ENCODE assay signal across 8 mouse cellular contexts in genomic region chr17:29492269-29493191, GRCm38 (mm10). TPM values are rescaled to one million over a fixed set of nuclear protein-coding genes. Genes with fewer than 3 reads are reported as not detected.
DNase-seq lines count a peak whose midpoint lies in the region; ATAC-seq and TF ChIP-seq lines count a peak whose summit lies in the region.

No protein-coding gene starts in this region.

- peak overlapping the region; percentile 85 for H3K9ac ChIP-seq in limb, embryonic 14.5 days (ENCODE audit: low read depth, low read length, severe bottlenecking)
- H3K9ac ChIP-seq in midbrain, embryonic 15.5 days, result peak overlapping the region; percentile 84

- no peak for TF ChIP-seq POLR2A in limb, embryonic 14.5 days (IDR thresholded peaks at IDR 0.05; ENCODE audit: borderline replicate concordance, extremely low read depth, insufficient read depth, insufficient read length)

- H3K4me3 ChIP-seq in limb, embryonic 14.5 days (replicated peaks; ENCODE audit: low read length), result peak overlapping the region; percentile 95
- peak overlapping the region; percentile 95 for H3K4me3 ChIP-seq in midbrain, embryonic 15.5 days

- no peaks in the 10 kb centered on the region for H3K27me3 ChIP-seq in limb, embryonic 14.5 days (ENCODE audit: control insufficient read depth, insufficient read depth, low read length)
- no peaks in the 10 kb centered on the region for H3K27me3 ChIP-seq in midbrain, embryonic 15.5 days (replicated peaks)

- WGBS in limb, embryonic 14.5 days, result 2% methylated on average over 22 of the region's 22 CpGs
- 2% methylated on average over 22 of the region's 22 CpGs for WGBS in midbrain, embryonic 15.5 days

- H3K27ac ChIP-seq in limb, embryonic 14.5 days (replicated peaks; ENCODE audit: low read depth, low read length), result peak overlapping the region; percentile 48; the same call in 1 of the 2 replicates
- H3K27ac ChIP-seq in midbrain, embryonic 15.5 days, result peak overlapping the region; percentile 94

- no peaks in the 10 kb centered on the region for H3K9me3 ChIP-seq in limb, embryonic 14.5 days (ENCODE audit: control insufficient read depth, low read length)
- H3K9me3 ChIP-seq in midbrain, embryonic 15.5 days, result no peaks in the 10 kb centered on the region

- ATAC-seq in limb, embryonic 14.5 days (ENCODE audit: low FRiP score, low read depth), result no peak
- no peak for ATAC-seq in midbrain, embryonic 15.5 days (replicated peaks)

- H3K36me3 ChIP-seq in limb, embryonic 14.5 days (ENCODE audit: control insufficient read depth, insufficient read depth, low read length), result peaks cover 18% of the 10 kb centered on the region
- H3K36me3 ChIP-seq in midbrain, embryonic 15.5 days (replicated peaks), result peaks cover 7% of the 10 kb centered on the region; the same call in 1 of the 2 replicates

- peak overlapping the region; percentile 90 for H3K4me2 ChIP-seq in limb, embryonic 14.5 days (replicated peaks; ENCODE audit: low read depth, low read length, severe bottlenecking)
- peak overlapping the region; percentile 89 for H3K4me2 ChIP-seq in midbrain, embryonic 15.5 days

- H3K4me1 ChIP-seq in limb, embryonic 14.5 days (ENCODE audit: control insufficient read depth, insufficient read depth, low read length), result peaks cover 11% of the 10 kb centered on the region
- peaks cover 27% of the 10 kb centered on the region for H3K4me1 ChIP-seq in midbrain, embryonic 15.5 days

- peak; percentile 46 for DNase-seq in layer of hippocampus, adult 11-12 months (ENCODE audit: low spot score)
- DNase-seq in layer of hippocampus, adult 9-10 months (ENCODE audit: low spot score), result no peak
- peak; percentile 62 for DNase-seq in embryo, embryonic 11.5 days (ENCODE audit: low read depth, low spot score)
- DNase-seq in heart, adult 18-20 months, result peak; percentile 85 to 86
- DNase-seq in kidney, adult 11 months, result peak; percentile 76
- peak; percentile 66 for DNase-seq in limb, embryonic 14.5 days (ENCODE audit: low spot score)
- DNase-seq in spleen, postnatal 14 days (ENCODE audit: low spot score in 2 of 2), result peak; percentile 44 to 65

RNA-seq across cellular contexts. Expression of gene Pim1, which starts 2.0 kb away (rescaled TPM):
- 10 to 100 TPM; 12.7 to 21.2 TPM for total RNA-seq in heart, adult 18-20 months (2021)
- polyA plus RNA-seq in limb, embryonic 14.5 days (2012; rRNA removed), result 18.4 and 23.3 TPM in 2 replicates
- 15.7 TPM in 2 replicates for polyA plus RNA-seq in limb, embryonic 14.5 days (2014; fragmentation: Nextera tagmentation; extraction: Ambion mirVana)
- polyA plus RNA-seq in midbrain, embryonic 15.5 days (2015; fragmentation: Nextera tagmentation; extraction: Ambion mirVana), result 10.3 and 10.9 TPM in 2 replicates

RNA-seq across cellular contexts. Expression of gene Gm17657, which starts 56.9 kb away (rescaled TPM):
- total RNA-seq in heart, adult 18-20 months (2021), result not detected
- polyA plus RNA-seq in limb, embryonic 14.5 days (2012; rRNA removed), result 0.04 TPM in 1 of 2 replicates, not detected in the other
- not detected in 2 replicates for polyA plus RNA-seq in limb, embryonic 14.5 days (2014; fragmentation: Nextera tagmentation; extraction: Ambion mirVana)
- polyA plus RNA-seq in midbrain, embryonic 15.5 days (2015; fragmentation: Nextera tagmentation; extraction: Ambion mirVana), result not detected in 2 replicates

RNA-seq across cellular contexts. Expression of gene Tbc1d22b, which starts 57.1 kb away (rescaled TPM):
- total RNA-seq in heart, adult 18-20 months (2021), result 10 to 100 TPM; 12.5 to 13.3 TPM
- polyA plus RNA-seq in limb, embryonic 14.5 days (2012; rRNA removed), result 24.0 and 27.2 TPM in 2 replicates
- 15.2 and 15.7 TPM in 2 replicates for polyA plus RNA-seq in limb, embryonic 14.5 days (2014; fragmentation: Nextera tagmentation; extraction: Ambion mirVana)
- 29.9 and 31.0 TPM in 2 replicates for polyA plus RNA-seq in midbrain, embryonic 15.5 days (2015; fragmentation: Nextera tagmentation; extraction: Ambion mirVana)

RNA-seq across cellular contexts. Expression of gene Tmem217, which starts 59.7 kb away (rescaled TPM):
- not detected for total RNA-seq in heart, adult 18-20 months (2021)
- polyA plus RNA-seq in limb, embryonic 14.5 days (2012; rRNA removed), result 0.09 and 0.28 TPM in 2 replicates
- polyA plus RNA-seq in limb, embryonic 14.5 days (2014; fragmentation: Nextera tagmentation; extraction: Ambion mirVana), result 0.40 and 0.41 TPM in 2 replicates
- 1.5 and 1.7 TPM in 2 replicates for polyA plus RNA-seq in midbrain, embryonic 15.5 days (2015; fragmentation: Nextera tagmentation; extraction: Ambion mirVana)
